Mouse (Mus musculus): ENCODE data around the gene Irf5.

Irf5 gene

GRCm38 (mm10) chr6:29526281-29527251, at the start of gene Irf5:
Gene Irf5, plus strand, starts transcription at chr6:29526625.
- DNase-seq (ENCODE audit: low read depth, low spot score), result peak; percentile 38

DNA sequence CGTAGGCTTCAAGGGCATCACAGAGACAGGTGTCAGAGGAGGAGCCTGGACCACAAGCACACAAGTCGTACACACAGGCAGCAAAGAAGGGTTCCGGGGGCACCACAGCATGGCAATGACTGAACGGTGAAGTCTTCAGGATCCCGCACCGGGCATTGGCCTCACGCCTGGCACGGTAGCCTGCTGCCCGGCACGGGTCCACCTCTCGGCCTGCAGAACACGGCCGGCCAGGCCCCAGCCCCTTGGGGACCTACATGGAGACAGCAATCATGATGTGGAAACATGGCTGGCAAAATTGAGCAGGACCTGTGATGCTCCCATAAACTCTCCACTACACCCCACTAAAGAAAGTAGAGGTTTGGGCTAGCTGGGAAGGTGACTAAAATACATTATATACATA, 43.7 kb upstream of the Irf5 start:
- no peak for DNase-seq (ENCODE audit: low read depth, low spot score)

GRCm38 (mm10) chr6:29484716-29485559, 41.5 kb upstream of the Irf5 start:
- DNase-seq (ENCODE audit: low read depth, low spot score), result peak; percentile 86

- DNase-seq (ENCODE audit: low read depth, low spot score), result no peak
Measured at GRCm38 (mm10) chr6:29485951-29486350, 40.5 kb upstream of the Irf5 start.

DNA sequence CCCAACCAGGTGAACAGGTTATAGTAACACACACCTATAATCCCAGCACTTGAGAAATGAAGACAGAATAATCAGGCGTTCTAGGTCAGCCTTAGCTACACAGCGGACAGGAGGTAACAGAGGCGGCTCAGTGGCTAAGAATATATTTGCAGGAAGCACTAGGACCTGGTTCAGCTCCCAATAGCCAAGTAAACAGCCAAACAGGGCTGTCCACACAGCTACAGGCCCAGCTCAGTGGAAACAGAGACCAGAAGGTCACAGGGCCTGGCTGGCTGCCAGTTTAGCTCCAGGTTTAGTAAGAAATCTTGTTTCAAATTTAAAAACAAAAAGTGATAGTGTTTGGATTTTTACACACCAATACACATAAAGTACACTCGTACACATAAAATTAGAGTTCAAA, 32.3 kb upstream of the Irf5 start:
- DNase-seq (ENCODE audit: low read depth, low spot score), result no peak

- DNase-seq (ENCODE audit: low read depth, low spot score), result no peak
Measured at GRCm38 (mm10) chr6:29496270-29496669, 30.2 kb upstream of the Irf5 start.

DNA sequence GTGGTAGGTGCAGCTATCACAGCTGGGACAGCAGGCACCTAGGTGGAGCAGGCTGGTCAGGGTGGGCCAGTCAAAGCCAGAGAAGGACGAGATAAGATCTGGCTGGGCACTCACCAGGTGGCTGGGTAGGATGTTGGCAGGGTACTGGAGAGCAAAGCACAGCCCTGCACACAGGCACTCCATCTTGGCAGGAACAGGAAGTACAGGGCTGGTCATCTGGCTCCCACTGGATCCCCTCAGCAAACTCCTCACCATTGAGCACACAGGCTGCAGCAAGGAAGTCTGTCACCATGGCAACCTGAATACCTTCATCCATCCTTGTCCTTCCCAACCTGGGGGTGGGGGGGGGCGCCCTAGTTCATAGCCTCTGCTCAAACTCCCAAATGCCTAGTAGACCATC, 28.6 kb upstream of the Irf5 start:
- DNase-seq (ENCODE audit: low read depth, low spot score), result no peak

DNA sequence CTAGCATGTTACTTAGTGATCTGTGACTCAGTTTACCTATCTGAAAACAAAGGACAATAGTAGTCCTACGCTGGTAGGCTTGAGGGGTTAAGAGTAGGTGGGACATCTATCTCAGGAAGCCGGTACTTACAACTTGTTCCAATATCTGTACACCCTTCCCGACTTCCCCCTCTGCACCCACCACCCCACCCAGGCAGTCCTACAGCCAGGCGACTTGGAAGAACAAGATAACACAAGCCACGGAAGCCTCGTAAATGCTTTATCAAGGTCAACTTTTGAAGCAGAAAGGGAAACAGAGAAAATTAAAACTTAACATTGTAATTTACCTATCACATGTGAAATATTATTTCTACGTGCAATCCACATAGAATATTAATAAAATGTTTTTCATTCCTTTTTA, 26.2 kb upstream of the Irf5 start:
- DNase-seq (ENCODE audit: low read depth, low spot score), result no peak

DNA sequence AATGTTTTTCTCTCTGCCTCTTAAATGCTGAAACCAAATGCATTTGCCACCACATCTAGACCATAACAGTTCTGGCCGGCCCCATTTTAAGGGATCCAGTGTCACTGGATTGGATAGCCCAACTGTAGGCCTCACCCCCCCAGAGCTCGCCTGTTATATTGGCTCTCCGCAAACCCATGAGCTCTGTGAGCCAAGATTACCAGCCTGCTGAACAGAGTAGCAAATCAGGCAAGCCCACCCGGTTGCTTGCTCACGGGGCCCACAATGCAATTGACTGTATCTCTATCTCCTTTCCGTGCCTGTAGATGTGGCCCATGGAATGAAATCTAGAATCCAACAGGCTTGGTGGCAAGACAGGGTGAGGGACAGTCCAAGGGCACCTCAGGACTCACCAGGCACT, 25.6 kb upstream of the Irf5 start:
- DNase-seq (ENCODE audit: low read depth, low spot score), result no peak

GRCm38 (mm10) chr6:29501599-29501998, 24.8 kb upstream of the Irf5 start:
- DNase-seq (ENCODE audit: low read depth, low spot score), result no peak

- DNase-seq (ENCODE audit: low read depth, low spot score), result no peak
Measured at GRCm38 (mm10) chr6:29505493-29505892, 20.9 kb upstream of the Irf5 start.

DNA sequence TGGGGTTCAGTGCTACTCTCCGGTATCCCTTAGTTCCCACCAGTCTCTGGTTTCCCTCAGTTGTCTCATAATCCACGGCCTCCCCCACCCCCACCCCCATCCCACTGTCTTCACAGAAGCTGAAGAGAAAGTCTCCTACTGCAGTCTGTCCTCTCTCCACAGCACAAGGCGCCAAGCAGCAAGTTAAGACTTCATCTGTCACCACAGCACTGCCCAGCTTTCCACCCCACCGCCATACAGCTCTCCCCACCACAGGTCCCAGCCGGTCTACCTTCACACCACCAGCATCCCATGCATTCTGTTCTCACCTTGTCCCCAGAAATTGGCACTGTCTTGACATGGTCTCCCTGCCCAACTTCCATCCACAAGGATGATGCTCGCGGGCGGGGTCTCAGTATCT, 19.6 kb upstream of the Irf5 start:
- no peak for DNase-seq (ENCODE audit: low read depth, low spot score)

DNA sequence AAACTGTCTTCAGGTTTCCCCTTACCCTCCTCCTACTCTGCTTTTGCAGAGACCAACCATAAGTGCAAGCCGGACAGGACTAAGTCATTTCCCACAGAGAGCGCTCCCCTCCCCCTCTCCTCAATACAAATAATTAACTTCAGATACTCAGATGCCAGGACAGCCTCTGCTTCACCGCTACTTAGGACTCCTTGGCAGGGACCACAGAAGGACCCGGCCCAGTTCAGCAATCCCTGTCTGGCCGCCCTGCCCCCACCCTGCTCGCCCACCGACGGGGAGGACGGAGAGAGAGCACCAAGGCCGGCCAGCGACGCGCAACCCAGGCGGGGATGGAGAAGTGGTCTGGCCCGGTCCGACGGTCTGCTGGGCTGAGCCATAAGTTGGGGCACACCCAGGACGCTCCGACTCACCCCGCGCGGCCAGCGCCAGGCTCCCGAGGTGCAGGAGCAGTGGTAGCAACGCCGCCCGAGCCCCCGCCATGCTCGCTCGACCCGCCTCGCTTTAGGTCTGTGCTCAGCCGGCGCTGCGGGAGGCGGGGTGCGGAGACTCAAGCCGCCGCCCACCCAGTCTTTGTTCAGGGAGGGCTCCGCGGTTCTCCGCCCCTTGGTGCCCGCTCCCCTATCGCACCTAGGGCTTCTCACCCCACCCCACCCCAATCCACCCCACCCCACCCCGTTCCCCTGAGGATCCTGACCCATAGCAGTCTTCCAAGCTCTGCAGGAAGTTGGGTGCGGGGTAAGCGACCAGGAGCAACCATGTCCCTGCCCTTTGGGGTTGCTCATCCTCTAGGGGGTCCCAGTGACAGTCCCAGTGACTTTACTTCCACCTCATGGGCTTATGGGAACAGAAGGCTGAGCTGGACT, 18.7 kb upstream of the Irf5 start, which contains the start of gene Kcp:
TSS of gene Kcp (minus strand) at position 506 of the 863 bp plus-strand sequence.
- peak; percentile 39 for DNase-seq (ENCODE audit: low read depth, low spot score)

- DNase-seq (ENCODE audit: low read depth, low spot score), result no peak
Measured at GRCm38 (mm10) chr6:29509086-29509485, 17.3 kb upstream of the Irf5 start.

- DNase-seq (ENCODE audit: low read depth, low spot score), result peak; percentile 85
Measured at GRCm38 (mm10) chr6:29513284-29513683, 13.1 kb upstream of the Irf5 start.

GRCm38 (mm10) chr6:29517139-29517538, 9.3 kb upstream of the Irf5 start:
- peak; percentile 87 for DNase-seq (ENCODE audit: low read depth, low spot score)

DNA sequence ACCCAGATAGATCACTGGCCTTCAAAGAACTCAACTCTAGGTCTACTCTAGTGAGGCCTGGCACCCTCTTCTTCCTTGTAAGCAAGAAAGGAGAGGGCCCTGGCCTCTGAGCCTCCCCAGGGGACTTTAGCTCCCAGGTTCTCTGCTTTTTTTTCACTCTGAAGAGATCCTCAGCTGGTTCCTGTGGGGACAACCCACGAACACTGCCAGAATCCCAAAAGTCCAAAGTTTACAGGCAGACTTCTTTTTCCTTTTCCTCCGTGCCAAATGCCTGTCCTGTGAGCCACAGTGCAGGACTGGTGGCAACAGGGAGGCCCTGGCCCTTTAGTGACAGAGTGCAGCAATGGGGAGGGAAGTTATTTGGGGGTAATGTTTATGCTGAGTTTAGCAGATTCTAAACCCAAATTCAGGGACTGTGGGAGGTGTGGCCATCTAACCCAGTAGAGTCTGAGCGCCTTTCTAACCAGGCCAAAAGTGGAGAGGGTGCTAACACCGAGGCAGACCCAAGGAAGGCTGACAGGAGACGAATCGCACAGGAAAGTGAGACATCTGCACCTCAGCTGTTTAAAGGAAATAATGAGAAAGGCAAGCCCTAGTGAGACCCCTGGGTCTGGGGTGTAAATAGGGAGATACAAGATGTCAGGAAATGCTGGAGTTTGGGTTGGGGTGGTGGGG, 3.7 kb upstream of the Irf5 start:
- no peak for DNase-seq (ENCODE audit: low read depth, low spot score)

DNA sequence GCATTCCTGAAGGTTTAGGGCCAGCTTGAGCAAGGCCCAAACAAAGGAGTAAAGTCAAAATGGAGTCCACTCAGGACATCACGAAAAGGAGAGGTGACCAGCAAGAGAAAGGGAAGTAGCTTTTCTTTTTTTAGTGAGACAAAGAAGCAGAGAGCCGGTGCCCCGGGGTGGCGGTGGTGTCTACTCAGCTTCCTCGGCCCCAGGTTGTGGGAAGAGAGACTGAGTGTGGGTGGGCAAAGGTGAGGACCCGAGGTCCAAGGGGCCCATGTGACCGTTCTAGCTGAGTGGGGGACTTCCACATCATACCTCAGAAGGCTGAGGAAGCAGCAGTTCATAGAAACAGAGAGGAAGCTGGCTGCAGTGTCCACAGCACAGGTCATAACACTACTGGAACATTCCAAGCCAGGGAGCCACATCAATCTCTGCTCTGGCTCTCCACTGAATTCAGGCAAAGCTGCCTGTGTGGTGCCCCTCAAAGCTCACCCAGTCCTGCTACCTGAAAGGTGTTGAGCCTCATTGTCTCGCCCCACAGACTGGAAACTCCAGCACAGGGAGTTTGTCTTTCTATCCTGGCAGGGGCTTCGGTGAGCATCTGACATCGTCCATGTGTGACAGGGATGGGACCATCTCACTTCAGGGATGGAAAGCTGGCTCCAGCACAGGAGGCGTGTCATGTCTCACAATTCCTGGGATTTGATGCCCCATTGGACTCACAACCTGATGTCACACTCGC, 3.0 kb upstream of the Irf5 start:
- no peak for DNase-seq (ENCODE audit: low read depth, low spot score)

- DNase-seq (ENCODE audit: low read depth, low spot score), result no peak
Measured at GRCm38 (mm10) chr6:29524034-29524489, 2.4 kb upstream of the Irf5 start.

DNA sequence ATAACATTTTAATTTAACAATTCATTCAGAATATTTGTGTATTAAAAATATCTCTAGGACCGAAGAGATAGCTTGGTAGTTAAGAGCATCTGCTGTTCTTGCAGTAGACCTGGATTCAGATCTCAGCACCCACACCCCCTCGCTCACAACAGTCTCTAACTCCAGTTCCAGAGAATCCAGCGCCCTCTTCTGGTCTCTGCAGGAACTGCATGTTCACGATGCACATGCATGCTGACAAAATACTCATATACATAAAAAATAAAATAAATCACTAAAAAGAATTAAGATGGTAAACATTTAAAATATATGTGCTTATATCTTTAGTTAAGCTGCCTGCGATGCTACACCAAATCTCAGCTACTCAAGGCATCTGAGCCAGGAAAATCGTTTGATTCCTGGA, 1.2 kb upstream of the Irf5 start:
- no peak for DNase-seq (ENCODE audit: low read depth, low spot score)

Data from mesoderm, embryonic 11.5 days (tissue).